Mouse (Mus musculus) hindbrain, postnatal 0 days (tissue): ENCODE measurements at regions not wholly inside any gene's neighbourhood (a gene's known extent, or its start where the extent isn't known, plus 50 kb on each side); places are given as distances from the start of the nearest gene placed in this dataset.
"Not testable (repeated sequence)": the region's sequence is repeated elsewhere in the genome, so short reads cannot be mapped to it uniquely, and the experiment has no call there.

ENCODE experiments used
- ATAC-seq: fragments of 200-750 bp; cut with Nextera tagmentation; 2 replicates; pipeline ENCODE4 v1.8.0; 2017; ENCODE audit warnings: mild to moderate bottlenecking, moderate TSS enrichment, moderate library complexity
- DNase-seq: peaks from one replicate; pipeline ENCODE4 v3.0.0-alpha.2; 2015; ENCODE audit warnings: low spot score
- H3K27ac ChIP-seq: fragments of 300-500 bp; sonication (generic); 2 replicates; pipeline ENCODE4 v1.5.1; 2014; ENCODE audit warnings: mild to moderate bottlenecking
- H3K27me3 ChIP-seq: fragments of 300-500 bp; sonication (generic); 2 replicates; pipeline ENCODE4 v1.6.1; 2014; ENCODE audit warnings: low read length, mixed read lengths; ENCODE audit not compliant: insufficient read depth
- H3K36me3 ChIP-seq: fragments of 300-500 bp; sonication (generic); 2 replicates; pipeline ENCODE4 v1.6.1; 2014; ENCODE audit warnings: low read length, mixed read lengths; ENCODE audit not compliant: insufficient read depth
- H3K4me1 ChIP-seq: fragments of 300-500 bp; sonication (generic); 2 replicates; pipeline ENCODE4 v1.6.1; 2014; ENCODE audit warnings: antibody characterized with exemption, low read length, mixed read lengths; ENCODE audit not compliant: insufficient read depth
- H3K4me2 ChIP-seq: fragments of 300-500 bp; sonication (generic); 2 replicates; pipeline ENCODE4 v1.6.1; 2014; ENCODE audit warnings: low read depth, mild to moderate bottlenecking, low read length, moderate library complexity, mixed read lengths
- H3K4me3 ChIP-seq: fragments of 300-500 bp; sonication (generic); 2 replicates; pipeline ENCODE4 v1.5.1; 2014; ENCODE audit warnings: low read length
- H3K9ac ChIP-seq: fragments of 300-500 bp; sonication (generic); replicated peaks from 2 replicates; pipeline ENCODE4 v1.6.1; 2014; ENCODE audit warnings: mild to moderate bottlenecking, low read length, moderate library complexity, mixed read lengths
- H3K9me3 ChIP-seq: fragments of 300-500 bp; sonication (generic); 2 replicates; pipeline ENCODE4 v1.6.1; 2016; ENCODE audit warnings: low read length, mixed read lengths
- WGBS: fragments of 180-500 bp; shearing (Covaris S2); extraction: QIAGEN DNeasy Blood & Tissue Kit; methylation state at CpG from one replicate; pipeline ENCODE4 v1.1.7; 2014; 5-methylcytosine and 5-hydroxymethylcytosine counted together

- H3K27me3 ChIP-seq, H3K9ac ChIP-seq, ATAC-seq, H3K36me3 ChIP-seq, H3K27ac ChIP-seq, H3K4me1 ChIP-seq, H3K9me3 ChIP-seq: not testable (repeated sequence)
- WGBS, result 0% methylated on average over 14 of the region's 42 CpGs
- DNase-seq, result peak; percentile 1
- peak overlapping the region; percentile 21; the same call in 1 of the 2 replicates for H3K4me2 ChIP-seq
- peak overlapping the region; percentile 29 for H3K4me3 ChIP-seq
These were observed 242.1 kb downstream of the Gm21863 start for GRCm38 (mm10) chr12:20196386-20196785.

- not testable (repeated sequence) for H3K36me3 ChIP-seq, H3K4me1 ChIP-seq, H3K27ac ChIP-seq, H3K9ac ChIP-seq, ATAC-seq, DNase-seq, H3K9me3 ChIP-seq, H3K27me3 ChIP-seq
- H3K4me2 ChIP-seq, result peak overlapping the region; percentile 21; the same call in 1 of the 2 replicates
- H3K4me3 ChIP-seq, result peak overlapping the region; percentile 29
- WGBS, result 2% methylated on average over 30 of the region's 37 CpGs
These were observed 242.6 kb downstream of the Gm21863 start for GRCm38 (mm10) chr12:20196905-20197304.

GRCm38 (mm10) chr12:20223921-20224320 is 269.6 kb downstream of the Gm21863 start:
- H3K36me3 ChIP-seq, ATAC-seq, H3K27me3 ChIP-seq, H3K4me1 ChIP-seq, H3K9ac ChIP-seq, H3K4me2 ChIP-seq, DNase-seq, H3K27ac ChIP-seq, H3K4me3 ChIP-seq: not testable (repeated sequence)
- peaks cover 24% of the 10 kb centered on the region for H3K9me3 ChIP-seq
- 55% methylated on average over 1 of the region's 1 CpGs for WGBS

- DNase-seq, H3K27me3 ChIP-seq, H3K36me3 ChIP-seq, H3K4me3 ChIP-seq, H3K27ac ChIP-seq, H3K4me2 ChIP-seq, H3K9ac ChIP-seq, H3K4me1 ChIP-seq, ATAC-seq: not testable (repeated sequence)
- WGBS, result 79% methylated on average over 9 of the region's 9 CpGs
- H3K9me3 ChIP-seq, result peaks cover 53% of the 10 kb centered on the region
These were observed 272.5 kb downstream of the Gm21863 start for GRCm38 (mm10) chr12:20226831-20227230.

GRCm38 (mm10) chr12:20227427-20228160 is 273.3 kb downstream of the Gm21863 start:
- H3K36me3 ChIP-seq, H3K4me3 ChIP-seq, H3K9ac ChIP-seq, H3K4me2 ChIP-seq, ATAC-seq, H3K27me3 ChIP-seq, H3K27ac ChIP-seq, H3K4me1 ChIP-seq: not testable (repeated sequence)
- 77% methylated on average over 21 of the region's 21 CpGs for WGBS
- H3K9me3 ChIP-seq, result peaks cover 60% of the 10 kb centered on the region
- DNase-seq, result peak; percentile 1

GRCm38 (mm10) chr12:20228321-20228999 is 274.2 kb downstream of the Gm21863 start:
- DNase-seq, result peak; percentile 1

GRCm38 (mm10) chr12:20229441-20229840 is 275.1 kb downstream of the Gm21863 start:
- 76% methylated on average over 8 of the region's 8 CpGs for WGBS
- not testable (repeated sequence) for H3K4me1 ChIP-seq, H3K4me3 ChIP-seq, H3K27me3 ChIP-seq, H3K36me3 ChIP-seq, H3K9ac ChIP-seq, H3K27ac ChIP-seq, H3K4me2 ChIP-seq, DNase-seq, ATAC-seq
- H3K9me3 ChIP-seq, result peaks cover 77% of the 10 kb centered on the region

More at GRCm38 (mm10) chr12:20228321-20228999, 274.2 kb downstream of the Gm21863 start:
- not testable (repeated sequence) for H3K4me1 ChIP-seq, ATAC-seq, H3K4me3 ChIP-seq, H3K9ac ChIP-seq, H3K4me2 ChIP-seq, H3K36me3 ChIP-seq, H3K27ac ChIP-seq, H3K27me3 ChIP-seq
- WGBS, result 72% methylated on average over 21 of the region's 21 CpGs
- H3K9me3 ChIP-seq, result peaks cover 69% of the 10 kb centered on the region
